Mouse (Mus musculus): ENCODE measurements around the gene Tmprss3.

The Tmprss3 gene

DNA sequence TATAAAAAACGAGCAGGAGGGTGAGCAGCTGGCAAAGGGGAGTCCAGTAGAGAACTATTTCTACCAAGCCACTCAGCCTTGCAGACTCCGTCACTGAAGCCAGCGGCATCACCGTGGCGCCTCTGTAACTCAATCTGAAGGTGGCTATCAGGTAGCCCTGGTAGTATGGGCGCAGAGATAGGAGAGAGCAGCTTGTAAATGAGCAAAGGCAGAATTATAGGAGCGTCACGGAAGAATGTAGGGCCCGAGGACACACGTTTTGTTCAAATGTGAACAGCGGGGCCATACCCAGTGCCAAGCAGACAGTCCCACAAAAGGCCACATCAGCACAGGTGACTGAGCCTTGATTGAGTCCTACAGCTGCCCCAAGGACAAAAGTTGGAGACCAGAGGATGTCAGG, at the start of gene Tmprss3:
Gene Tmprss3, minus strand, starts transcription at position 101 of the 400 bp plus-strand sequence.
- DNase-seq (ENCODE audit: low spot score), result no peak

GRCm38 (mm10) chr17:31247144-31247543, 48.4 kb upstream of the Tmprss3 start:
- DNase-seq (ENCODE audit: low spot score), result no peak

- no peak for DNase-seq (ENCODE audit: low spot score)
Observed at GRCm38 (mm10) chr17:31245321-31245720, 46.5 kb upstream of the Tmprss3 start.

GRCm38 (mm10) chr17:31242764-31243163, 44.0 kb upstream of the Tmprss3 start:
- no peak for DNase-seq (ENCODE audit: low spot score)

GRCm38 (mm10) chr17:31241156-31241555, 42.4 kb upstream of the Tmprss3 start:
- no peak for DNase-seq (ENCODE audit: low spot score)

GRCm38 (mm10) chr17:31238234-31239020, 39.6 kb upstream of the Tmprss3 start:
- no peak for DNase-seq (ENCODE audit: low spot score)

GRCm38 (mm10) chr17:31235915-31236314, 37.1 kb upstream of the Tmprss3 start:
- DNase-seq (ENCODE audit: low spot score), result no peak

GRCm38 (mm10) chr17:31232251-31233010, 33.7 kb upstream of the Tmprss3 start:
- no peak for DNase-seq (ENCODE audit: low spot score)

GRCm38 (mm10) chr17:31231780-31232179, 33.0 kb upstream of the Tmprss3 start:
- DNase-seq (ENCODE audit: low spot score), result no peak

- DNase-seq (ENCODE audit: low spot score), result no peak
Observed at GRCm38 (mm10) chr17:31226931-31227330, 28.2 kb upstream of the Tmprss3 start.

- no peak for DNase-seq (ENCODE audit: low spot score)
Observed at GRCm38 (mm10) chr17:31226368-31226767, 27.6 kb upstream of the Tmprss3 start.

DNA sequence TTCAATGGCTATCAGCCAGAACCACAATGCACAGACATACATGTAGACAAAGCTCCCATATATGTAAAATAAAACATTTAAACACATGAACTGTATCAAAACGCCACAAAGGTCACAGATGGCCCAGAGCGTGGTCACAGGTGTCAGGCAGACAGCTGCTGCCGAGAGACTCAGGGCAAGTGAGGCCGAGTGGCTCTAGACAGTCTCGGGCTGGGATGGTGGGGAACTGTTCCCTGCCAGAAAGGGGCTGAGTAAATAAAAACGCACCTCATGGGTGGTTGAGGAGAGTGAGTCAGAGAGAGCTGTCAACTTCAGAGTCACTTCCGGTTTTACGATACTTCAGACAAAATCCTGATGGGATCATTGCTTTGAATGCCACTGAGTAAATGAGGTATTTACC, 25.8 kb upstream of the Tmprss3 start:
- DNase-seq (ENCODE audit: low spot score), result no peak

DNA sequence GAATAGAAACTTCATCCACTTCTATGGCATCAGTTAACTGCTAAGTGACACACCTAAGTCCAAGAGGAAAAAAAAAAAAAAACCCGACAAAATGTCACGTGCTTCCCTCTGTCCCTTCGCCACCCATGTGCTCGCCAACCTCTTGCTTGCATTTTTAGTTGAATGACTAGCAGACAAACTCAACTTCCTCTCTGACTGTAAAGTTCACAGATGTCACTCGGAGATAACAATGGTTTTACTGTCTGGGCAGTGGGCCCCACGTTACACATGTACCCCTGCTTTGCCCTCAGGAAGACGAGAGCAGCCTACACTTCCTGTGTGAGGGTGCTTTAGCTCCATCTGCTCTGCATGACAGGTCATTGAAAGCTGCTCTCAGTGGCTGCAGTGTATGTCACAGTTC, 25.1 kb upstream of the Tmprss3 start:
- DNase-seq (ENCODE audit: low spot score), result no peak

GRCm38 (mm10) chr17:31222810-31223310, 24.1 kb upstream of the Tmprss3 start:
- no peak for DNase-seq (ENCODE audit: low spot score)

- no peak for DNase-seq (ENCODE audit: low spot score)
Observed at GRCm38 (mm10) chr17:31216068-31216955, 17.5 kb upstream of the Tmprss3 start.

GRCm38 (mm10) chr17:31211881-31212280, 13.1 kb upstream of the Tmprss3 start:
- no peak for DNase-seq (ENCODE audit: low spot score)

DNA sequence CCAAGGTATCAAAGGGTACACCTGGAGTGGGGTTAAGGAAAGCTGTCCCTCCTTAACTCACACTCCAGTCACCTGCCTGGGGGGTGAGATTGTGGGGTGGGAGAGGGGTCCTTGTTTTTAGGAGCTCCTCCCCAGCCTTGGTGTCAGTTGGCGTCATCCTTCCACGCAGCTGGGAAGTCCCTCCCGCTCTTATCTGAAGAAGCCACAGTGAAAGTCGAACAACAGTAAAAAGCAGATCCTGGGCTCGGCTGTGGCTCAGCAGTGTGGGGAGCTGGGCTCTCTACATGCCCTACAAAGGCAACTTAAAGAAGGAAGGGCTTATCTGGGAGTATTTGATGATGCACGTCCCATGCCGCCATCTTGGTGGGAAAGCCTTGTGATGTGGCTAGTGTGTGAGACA, 11.5 kb upstream of the Tmprss3 start:
- no peak for DNase-seq (ENCODE audit: low spot score)

DNA sequence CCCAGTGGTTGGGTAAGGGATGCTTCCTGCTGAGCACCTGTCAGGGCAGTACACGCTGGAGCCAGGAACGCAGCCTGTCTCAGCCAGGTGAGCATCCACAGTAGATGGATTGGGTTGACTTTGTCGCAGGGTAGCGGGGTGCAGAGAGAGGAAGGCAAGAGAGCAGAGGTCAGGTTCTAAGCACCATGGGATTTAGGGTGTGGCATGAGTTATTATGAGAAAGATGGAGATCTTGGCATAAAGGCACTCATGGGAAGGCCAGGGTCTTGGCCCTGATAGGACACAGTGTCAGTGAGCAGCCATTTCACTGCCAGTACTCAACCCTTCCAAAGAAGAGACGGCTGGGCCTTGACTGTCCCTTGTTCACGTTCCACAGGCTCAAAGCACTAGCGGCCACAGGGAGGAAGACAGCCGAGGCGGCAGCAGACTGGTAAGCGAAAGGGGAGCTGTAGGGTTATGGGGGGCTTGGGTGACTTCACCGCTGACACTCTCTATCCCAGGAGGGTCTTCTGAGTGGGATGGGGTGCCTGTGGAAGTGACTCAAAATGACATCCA, 10.7 kb upstream of the Tmprss3 start:
- no peak for DNase-seq (ENCODE audit: low spot score)

GRCm38 (mm10) chr17:31208654-31209053, 9.9 kb upstream of the Tmprss3 start:
- DNase-seq (ENCODE audit: low spot score), result no peak

DNA sequence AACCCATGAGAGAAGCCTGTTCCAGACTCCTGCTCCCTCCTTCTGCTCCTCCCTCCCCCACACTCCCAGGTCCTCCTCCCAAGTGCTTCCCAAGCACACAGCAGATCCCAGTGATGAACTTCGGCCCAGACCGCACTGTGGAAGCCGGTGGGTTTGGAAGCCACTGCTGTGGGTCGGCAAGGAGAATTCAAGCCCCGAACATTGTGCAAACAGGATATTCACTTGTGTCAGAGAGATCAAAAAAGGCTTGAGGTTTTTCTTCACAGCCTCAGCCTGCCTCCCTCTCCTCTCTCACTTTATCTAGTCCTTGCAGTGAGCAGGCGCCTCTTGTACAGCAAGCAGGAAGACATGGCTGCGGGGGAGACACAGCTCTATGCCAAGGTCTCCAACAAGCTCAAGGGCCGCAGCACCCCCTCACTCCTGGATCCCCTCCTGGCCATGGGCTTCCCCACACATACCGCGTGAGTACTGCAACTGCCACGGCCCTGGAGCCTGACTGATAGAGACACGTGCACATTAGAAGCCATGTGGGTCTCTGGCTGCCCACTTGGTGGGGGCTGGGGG, 9.1 kb upstream of the Tmprss3 start, which contains the start of gene Ubash3a:
Gene Ubash3a, plus strand, starts transcription at position 103 of the 564 bp plus-strand sequence.
- no peak for DNase-seq (ENCODE audit: low spot score)

DNA sequence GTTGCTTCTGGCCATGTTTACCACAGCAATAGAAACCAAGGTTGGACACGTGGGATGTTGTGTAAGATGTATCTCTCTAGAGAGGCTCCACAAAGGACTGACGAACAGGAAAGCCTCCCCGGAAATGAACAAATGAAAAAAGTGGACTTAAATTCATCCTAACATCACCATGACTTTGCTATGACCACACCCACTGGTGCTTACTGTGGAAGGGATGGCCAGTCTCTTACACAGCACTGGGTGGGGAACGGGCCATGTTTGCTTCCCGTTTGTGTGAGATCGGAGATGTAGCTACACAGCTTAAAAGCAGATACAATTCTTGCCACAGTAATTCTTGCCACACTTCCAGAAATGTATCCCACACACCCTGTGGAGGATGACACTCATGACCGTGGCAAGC, 2.5 kb downstream of the Tmprss3 start:
- no peak for DNase-seq (ENCODE audit: low spot score)

Measured in ovary, postnatal 14 days (tissue).